Mouse (Mus musculus): ENCODE results near the gene Nup205. TPM values are rescaled to one million over a fixed set of nuclear protein-coding genes. Genes with fewer than 3 reads are reported as not detected.
"Not testable (repeated sequence)": the region's sequence is repeated elsewhere in the genome, so short reads cannot be mapped to it uniquely, and the experiment has no call there.

Nup205 gene
- total RNA-seq (2021), result 10 to 100 TPM; 14.3 to 14.6 TPM

GRCm38 (mm10) chr6:35176979-35177649 lies at the start of gene Nup205:
Nup205 (plus strand) TSS chr6:35177421.
- intact Hi-C loops (cut with DNase I), result loop anchor here (2.0 kb wide), 1 partner anchor 44 kb away; the partner anchor contains the start of gene Cnot4
- peak; percentile 63 for DNase-seq (ENCODE audit: low spot score)

DNA sequence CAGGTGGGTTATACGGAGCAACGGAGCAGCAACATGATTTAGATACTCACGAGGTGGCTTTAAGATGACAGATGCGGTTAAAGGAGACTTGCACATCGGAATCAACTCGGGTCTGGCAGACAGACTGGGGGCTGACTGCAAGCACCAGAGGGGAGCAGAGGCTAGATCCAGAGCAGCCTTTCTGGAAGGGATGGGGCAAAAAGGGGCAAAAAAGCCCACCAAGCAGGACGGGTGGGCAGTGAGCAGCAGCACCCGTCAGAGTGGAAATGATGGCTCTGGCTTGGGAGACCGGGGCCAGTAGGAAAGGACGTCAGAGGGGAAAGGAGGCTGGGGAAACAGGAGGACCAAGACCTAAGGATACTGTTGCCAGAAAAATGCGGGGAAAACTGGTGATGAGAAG lies 44.4 kb upstream of the Nup205 start:
- no peak for DNase-seq (ENCODE audit: low spot score)
- intact Hi-C loops (cut with DNase I), result loop anchor here (2.0 kb wide), 1 partner anchor 44 kb away; the partner anchor contains the start of gene Nup205

- DNase-seq (ENCODE audit: low spot score), result no peak
- intact Hi-C loops (cut with DNase I), result loop anchor here (2.0 kb wide), 1 partner anchor 44 kb away; the partner anchor contains the start of gene Nup205
Measured at GRCm38 (mm10) chr6:35133246-35133578, 44.0 kb upstream of the Nup205 start.

DNA sequence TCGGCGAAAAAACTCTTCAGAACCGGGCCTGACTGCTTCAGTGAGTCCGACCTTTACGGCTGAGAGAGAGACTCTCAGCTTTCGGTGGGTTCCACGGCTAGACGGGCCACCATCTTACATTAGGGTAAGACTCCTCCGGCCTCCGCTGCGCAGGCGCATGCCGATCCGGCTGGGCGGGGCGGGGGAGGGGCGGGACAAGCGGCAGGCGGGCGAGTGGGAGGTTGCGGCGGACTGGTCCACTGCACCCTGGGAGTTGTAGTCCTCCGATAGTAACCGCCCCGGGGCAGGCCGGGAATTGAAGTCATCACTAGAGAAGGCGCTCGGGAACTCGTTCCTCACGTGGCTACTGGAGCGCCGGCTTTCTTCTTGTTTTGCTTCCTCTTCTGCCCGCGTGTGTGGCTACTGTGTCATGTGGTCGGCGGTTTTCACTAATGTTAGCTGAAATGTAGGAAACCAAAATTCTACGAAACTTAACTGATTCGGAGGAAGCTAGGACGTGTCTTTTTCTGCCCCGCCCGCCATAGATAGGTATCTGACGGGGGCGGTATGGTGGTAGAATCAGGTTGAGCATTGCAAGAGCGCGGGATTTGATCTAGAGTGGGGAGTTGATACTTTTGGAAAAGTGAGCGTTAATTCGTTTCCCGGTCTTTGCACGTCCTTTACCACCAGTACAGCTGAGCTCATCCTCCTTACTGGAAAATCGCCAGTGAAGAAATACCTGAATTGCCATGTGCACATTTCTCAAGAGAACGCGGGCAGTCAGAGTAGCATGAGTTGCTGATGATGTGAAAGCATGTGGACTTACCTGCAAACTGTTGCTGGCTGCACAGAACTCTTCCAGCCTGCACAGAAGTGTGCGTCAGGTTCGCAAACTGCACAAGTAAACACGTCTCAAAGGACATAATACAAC lies 43.4 kb upstream of the Nup205 start, which contains the start of gene Cnot4:
Cnot4 (minus strand) TSS at position 146 of the 910 bp plus-strand sequence.
- peak; percentile 97 for DNase-seq (ENCODE audit: low spot score)
- intact Hi-C loops (cut with DNase I), result loop anchor here (2.0 kb wide), 1 partner anchor 43 kb away; the partner anchor contains the start of gene Nup205

- intact Hi-C loops (cut with DNase I), result no loop called here
Measured at GRCm38 (mm10) chr6:35134844-35135243, 42.4 kb upstream of the Nup205 start.

GRCm38 (mm10) chr6:35140351-35140750 lies 36.9 kb upstream of the Nup205 start:
- intact Hi-C loops (cut with DNase I), result no loop called here
- no peak for DNase-seq (ENCODE audit: low spot score)

More at GRCm38 (mm10) chr6:35134844-35135243, 42.4 kb upstream of the Nup205 start:
- DNase-seq (ENCODE audit: low spot score), result no peak

DNA sequence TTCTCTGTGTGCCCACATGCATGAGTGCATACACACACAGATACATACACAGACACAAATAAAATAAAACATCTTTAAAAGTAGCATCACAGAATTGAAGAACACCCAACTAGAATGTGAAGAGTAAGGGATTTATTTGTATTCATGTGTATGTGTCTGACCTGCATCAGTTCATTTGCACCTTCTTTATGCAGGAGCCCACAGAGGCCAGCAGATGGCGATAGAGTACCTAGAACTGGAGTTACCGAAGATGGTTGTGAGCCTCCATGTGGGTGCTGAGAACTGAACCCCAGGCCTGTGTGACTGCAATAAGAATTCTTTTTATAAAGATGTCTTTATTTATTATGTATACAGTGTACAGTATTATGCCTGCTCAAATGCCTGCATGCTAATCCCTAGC lies 31.7 kb upstream of the Nup205 start:
- intact Hi-C loops (cut with DNase I), result no loop called here
- no peak for DNase-seq (ENCODE audit: low spot score)

DNA sequence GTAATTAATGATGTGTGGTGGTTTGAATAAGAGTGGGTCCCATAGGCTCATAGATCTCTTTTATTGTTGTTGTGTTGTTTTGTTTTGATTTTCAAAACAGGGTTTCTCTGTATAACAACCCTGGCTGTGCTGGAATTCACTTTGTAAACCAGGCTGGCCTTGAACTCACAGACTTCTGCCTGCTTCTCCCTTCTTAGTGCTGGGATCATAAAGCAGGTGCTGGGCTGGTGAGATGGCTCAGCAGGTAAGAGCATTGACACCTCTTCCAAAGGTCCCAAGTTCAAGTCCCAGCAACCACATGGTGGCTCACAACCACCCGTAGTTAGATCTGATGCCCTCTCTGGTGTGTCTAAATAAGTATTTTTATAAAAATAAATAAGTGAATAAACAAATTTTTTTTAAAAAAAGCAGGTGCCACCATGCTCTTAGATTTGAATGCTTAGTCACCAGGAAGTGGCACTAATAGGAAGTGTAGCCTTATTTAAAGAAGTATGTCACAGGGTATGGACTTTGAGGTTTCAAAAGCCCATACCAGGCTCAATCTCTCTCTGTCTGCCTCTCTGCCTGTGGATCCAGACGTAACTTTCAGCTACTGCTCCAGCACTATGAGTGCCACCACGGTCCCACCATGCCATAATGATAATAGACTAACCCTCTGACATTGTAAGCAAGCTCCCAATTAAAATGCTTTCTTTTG lies 29.3 kb upstream of the Nup205 start:
- DNase-seq (ENCODE audit: low spot score), result no peak

DNA sequence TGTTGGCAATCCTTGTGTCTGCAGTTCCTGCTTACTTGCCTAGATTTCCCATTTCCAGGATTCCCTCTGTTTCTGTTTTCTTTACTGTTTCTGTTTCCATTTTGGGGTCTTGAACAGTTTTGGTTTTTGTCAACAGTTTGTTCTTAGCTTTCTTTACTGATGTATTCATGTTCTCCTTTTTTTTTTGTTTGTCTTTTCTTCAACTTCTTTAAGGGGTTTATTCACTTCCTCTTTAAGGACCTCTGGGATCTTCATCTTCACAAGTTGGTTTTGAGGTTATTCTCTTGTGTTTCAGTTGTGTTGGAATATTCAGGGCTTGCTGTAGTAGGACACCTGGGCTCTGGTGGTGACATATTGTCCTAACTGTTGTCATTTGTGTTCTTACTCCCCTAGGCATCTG lies 22.7 kb upstream of the Nup205 start:
- intact Hi-C loops (cut with DNase I), result no loop called here
- no peak for DNase-seq (ENCODE audit: low spot score)

More for the DNA sequence above, 29.3 kb upstream of the Nup205 start:
- intact Hi-C loops (cut with DNase I), result no loop called here

GRCm38 (mm10) chr6:35169250-35169649 lies 8.0 kb upstream of the Nup205 start:
- DNase-seq (ENCODE audit: low spot score), result no peak
- intact Hi-C loops (cut with DNase I), result no loop called here

DNA sequence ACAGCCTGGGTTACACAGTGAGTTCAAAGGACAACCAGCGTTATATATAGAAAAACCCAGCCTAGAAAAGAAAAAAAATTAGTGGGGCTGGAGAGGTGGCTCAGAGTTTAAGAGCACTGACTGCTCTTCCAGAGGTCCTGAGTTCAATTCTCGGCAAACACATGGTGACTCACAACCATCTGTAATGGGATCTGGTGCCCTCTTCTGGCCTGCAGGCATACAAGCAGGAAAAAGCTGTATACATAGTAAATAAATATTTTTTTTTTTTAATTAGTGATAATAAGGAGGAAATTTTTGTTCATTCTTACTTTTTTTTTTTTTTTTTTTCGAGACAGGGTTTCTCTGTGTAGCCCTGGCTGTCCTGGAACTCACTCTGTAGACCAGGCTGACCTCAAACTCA lies 5.2 kb upstream of the Nup205 start:
- intact Hi-C loops (cut with DNase I), result loop anchor here (5.0 kb wide), 1 partner anchor 175 kb away; no protein-coding TSS in a partner anchor
- not testable (repeated sequence) for DNase-seq (ENCODE audit: low spot score)

DNA sequence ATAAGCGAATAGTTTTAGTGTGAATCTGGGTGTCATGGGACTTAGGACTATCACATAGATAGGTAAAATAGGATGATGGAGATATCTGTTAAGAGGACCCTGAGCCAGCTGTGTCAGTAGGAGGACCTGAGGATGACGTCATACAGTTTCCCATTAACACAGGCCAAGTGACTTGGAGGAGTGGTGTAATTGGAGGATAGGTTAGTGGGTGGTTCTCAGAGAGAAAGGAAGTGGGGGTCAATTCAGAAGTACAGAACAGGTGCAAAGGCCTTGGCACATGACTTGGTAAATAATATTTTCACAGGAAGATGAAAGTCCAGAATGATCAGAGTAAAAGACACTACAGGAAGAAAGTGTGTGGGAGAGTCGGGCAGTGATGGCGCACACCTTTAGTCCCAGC lies 4.0 kb upstream of the Nup205 start:
- intact Hi-C loops (cut with DNase I), result loop anchor here (5.0 kb wide), 1 partner anchor 176 kb away; no protein-coding TSS in a partner anchor

DNA sequence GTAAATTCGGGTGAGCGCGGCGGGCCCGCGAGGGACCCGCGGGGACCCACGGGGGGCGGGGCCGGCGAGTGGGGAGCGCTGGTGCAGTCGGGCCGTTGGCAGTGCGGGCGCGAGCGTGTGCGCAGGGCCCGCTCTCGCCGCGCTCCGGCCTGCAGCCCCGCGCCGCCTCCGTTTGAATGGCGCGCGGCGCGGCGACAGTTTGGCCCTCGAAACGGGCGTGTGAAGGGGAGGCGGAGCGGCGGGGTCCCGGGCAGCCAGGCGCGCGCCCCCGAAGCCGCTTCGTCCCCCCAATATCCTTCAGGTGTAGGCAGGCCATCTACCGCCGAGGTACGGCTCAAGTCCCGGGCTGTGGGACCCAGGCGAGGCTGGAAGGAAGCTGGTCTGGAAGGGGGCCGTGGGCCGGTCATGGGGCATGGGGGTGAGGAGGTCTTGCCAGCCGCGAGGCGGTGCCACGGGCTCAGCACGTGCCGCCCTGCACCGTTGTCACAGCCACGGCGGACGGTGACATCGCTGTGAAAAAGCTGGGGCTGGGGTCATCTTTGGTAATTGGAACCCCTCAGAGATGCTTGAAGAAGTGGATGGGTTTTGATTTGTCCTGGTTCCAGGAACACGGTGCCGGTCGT lies 540 bp downstream of the Nup205 start:
- intact Hi-C loops (cut with DNase I), result loop anchor here (2.0 kb wide), 1 partner anchor 45 kb away; the partner anchor contains the start of gene Cnot4
- peak; percentile 4 for DNase-seq (ENCODE audit: low spot score)

More for the DNA sequence above, 4.0 kb upstream of the Nup205 start:
- DNase-seq (ENCODE audit: low spot score), result no peak

DNA sequence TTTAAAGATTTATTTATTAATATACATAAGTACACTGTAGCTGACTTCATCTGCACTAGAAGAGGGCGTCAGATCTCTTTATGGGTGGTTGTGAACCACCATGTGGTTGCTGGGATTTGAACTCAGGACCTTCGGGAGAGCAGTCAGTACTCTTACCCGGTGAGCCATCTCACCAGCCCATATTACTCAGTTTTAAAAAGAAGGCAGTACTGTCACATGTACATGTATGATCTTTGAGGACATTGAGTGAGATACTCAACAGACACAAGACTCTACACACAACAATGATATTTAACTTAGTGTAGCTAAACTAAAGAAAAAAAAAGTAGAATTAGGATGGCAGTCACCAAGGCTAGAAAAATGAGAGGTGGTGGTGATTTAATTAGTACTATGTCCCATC lies 2.1 kb downstream of the Nup205 start:
- DNase-seq (ENCODE audit: low spot score); intact Hi-C loops (cut with DNase I): not testable (repeated sequence)

GRCm38 (mm10) chr6:35184781-35185180 lies 7.6 kb downstream of the Nup205 start:
- intact Hi-C loops (cut with DNase I), result no loop called here
- no peak for DNase-seq (ENCODE audit: low spot score)

DNA sequence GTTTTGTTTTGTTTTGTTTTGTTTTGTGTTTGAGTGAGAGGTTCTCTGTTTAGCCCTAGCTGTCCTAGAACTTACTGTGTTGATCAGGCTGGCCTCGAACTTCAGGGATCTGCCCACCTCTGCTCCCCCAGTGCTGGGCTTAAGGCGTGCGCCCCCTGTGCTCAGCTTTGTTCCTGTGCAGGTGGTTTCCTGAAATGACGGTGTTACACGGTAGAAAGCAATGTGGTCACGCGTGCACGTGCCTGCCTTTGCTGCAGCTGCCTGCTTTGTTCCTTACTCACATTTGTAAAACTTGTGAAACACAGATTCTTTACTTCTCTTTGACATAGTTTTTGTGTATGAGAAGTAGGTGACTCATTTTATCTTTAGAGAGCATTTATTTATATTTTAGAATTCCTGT lies 14.0 kb downstream of the Nup205 start:
- intact Hi-C loops (cut with DNase I), result no loop called here
- DNase-seq (ENCODE audit: low spot score), result no peak

DNA sequence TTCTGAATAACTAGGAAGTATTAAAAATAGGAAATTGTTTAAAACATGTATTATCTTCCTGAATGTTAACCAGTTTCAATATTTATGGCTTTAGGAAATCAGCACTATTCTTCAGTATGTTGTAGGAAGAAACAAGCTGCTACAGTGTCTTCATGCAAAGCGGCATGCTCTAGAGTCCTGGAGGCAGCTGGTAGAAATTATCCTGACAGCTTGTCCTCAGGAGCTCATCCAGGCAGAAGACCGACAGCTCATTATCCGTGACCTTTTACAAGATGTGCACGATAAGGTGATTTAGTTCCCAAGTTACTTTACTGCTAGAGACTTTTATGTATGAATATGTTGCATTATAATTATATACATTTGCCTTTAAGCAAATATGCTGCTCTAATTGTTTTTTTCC lies 48.5 kb downstream of the Nup205 start:
- intact Hi-C loops (cut with DNase I), result no loop called here
- DNase-seq (ENCODE audit: low spot score), result no peak

DNA sequence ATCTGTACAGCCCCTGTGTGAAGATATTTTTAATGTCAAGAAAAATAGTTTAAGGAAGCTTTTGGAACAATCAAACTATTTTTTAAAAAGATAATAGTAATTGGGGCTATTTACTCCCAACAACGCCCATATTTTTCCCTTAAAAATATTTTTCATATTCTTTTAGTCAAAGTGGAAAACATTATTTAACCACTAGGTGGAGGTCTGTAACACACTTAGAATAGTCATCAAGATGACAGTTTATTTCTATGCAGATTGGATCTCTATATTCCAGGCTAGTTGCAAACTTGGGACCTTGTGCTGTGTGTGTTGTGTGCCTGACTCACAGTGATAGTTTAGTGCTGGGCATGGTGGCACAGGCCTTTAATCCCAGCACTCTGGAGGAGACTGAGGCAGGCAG lies 52.2 kb downstream of the Nup205 start:
- DNase-seq (ENCODE audit: low spot score), result no peak
- intact Hi-C loops (cut with DNase I), result no loop called here

- no peak for DNase-seq (ENCODE audit: low spot score)
- intact Hi-C loops (cut with DNase I), result no loop called here
Measured at GRCm38 (mm10) chr6:35236108-35236785, 59.0 kb downstream of the Nup205 start.
